ENCODE assay signal across 10 mouse cellular contexts in genomic region chr16:94467337-94468055, GRCm38 (mm10). TPM values are rescaled to one million over a fixed set of nuclear protein-coding genes. Genes with fewer than 3 reads are reported as not detected.
A peak's percentile ranks its signal among the peaks of the same experiment; 100 is the strongest.
DNase-seq lines count a peak whose midpoint lies in the region; ATAC-seq lines count a peak whose summit lies in the region.
"Had no signal": no experiment of that assay in that cellular context is flagged by ENCODE, and none has a peak within 500 bp of the region (broad histone marks: within the 10 kb centered on the region; RNA-seq: fewer than 3 reads in every experiment).

No protein-coding gene starts in this region.

- no peak overlapping the region for H3K27ac ChIP-seq in kidney, embryonic 15.5 days
- H3K27ac ChIP-seq in brown adipose tissue, adult 24 weeks (replicated peaks; ENCODE audit: low read depth, low read length) = peak overlapping the region; percentile 67
- H3K27ac ChIP-seq: limb, embryonic 15.5 days had no signal

- ATAC-seq in kidney, embryonic 15.5 days (replicated peaks; ENCODE audit: low FRiP score) = peak; percentile 90
- no peak for ATAC-seq in frontal cortex, adult (ENCODE audit: low TSS enrichment)

- intact Hi-C loops in heart, postnatal 10 days (cut with DNase I) = loop anchor here (5.0 kb wide), 1 partner anchor 150 kb away; no protein-coding TSS in a partner anchor

- no peak for DNase-seq in kidney, postnatal 36 days
- peak; percentile 81 for DNase-seq in fibroblast of lung, adult 2 months (ENCODE audit: low read depth)
- peak; percentile 62 to 70 for DNase-seq in heart, postnatal 10 days
- no peak for DNase-seq in layer of hippocampus, adult 11-12 months (ENCODE audit: low spot score)
- DNase-seq in thymus, postnatal 4 days = no peak
- DNase-seq: lung, postnatal 14 days had no signal

- no peak overlapping the region for H3K4me2 ChIP-seq in kidney, embryonic 15.5 days
- H3K4me2 ChIP-seq: limb, embryonic 15.5 days had no signal

- WGBS in kidney, embryonic 15.5 days = 47% methylated on average over 11 of the region's 11 CpGs

- H3K9me3 ChIP-seq in kidney, embryonic 15.5 days (replicated peaks) = no peaks in the 10 kb centered on the region
- H3K9me3 ChIP-seq: limb, embryonic 15.5 days had no signal

- no peak overlapping the region for H3K9ac ChIP-seq in kidney, embryonic 15.5 days
- H3K9ac ChIP-seq: limb, embryonic 15.5 days had no signal

- peaks cover 95% of the 10 kb centered on the region for H3K36me3 ChIP-seq in kidney, embryonic 15.5 days

- no peak overlapping the region for H3K4me3 ChIP-seq in kidney, embryonic 15.5 days (replicated peaks)
- H3K4me3 ChIP-seq in brown adipose tissue, adult 24 weeks (ENCODE audit: insufficient read depth, low read depth, low read length) = no peak overlapping the region
- H3K4me3 ChIP-seq: limb, embryonic 15.5 days had no signal

- no peaks in the 10 kb centered on the region for H3K27me3 ChIP-seq in kidney, embryonic 15.5 days
- H3K27me3 ChIP-seq: limb, embryonic 15.5 days had no signal

- H3K4me1 ChIP-seq in kidney, embryonic 15.5 days = no peaks in the 10 kb centered on the region
- H3K4me1 ChIP-seq in brown adipose tissue, adult 24 weeks (ENCODE audit: control insufficient read depth, insufficient read depth, insufficient read length, low read length) = peaks cover 6% of the 10 kb centered on the region; the same call in 1 of the 2 replicates

RNA-seq across cellular contexts. Expression of gene Vps26c, which starts 59.1 kb away (rescaled TPM):
- 56.4 and 59.3 TPM in 2 replicates for polyA plus RNA-seq in kidney, embryonic 15.5 days (2015; fragmentation: Nextera tagmentation; extraction: Ambion mirVana)
- polyA plus RNA-seq in brown adipose tissue, adult 24 weeks (2012; ENCODE audit: insufficient read depth, insufficient read length, missing spikeins) = 12.1 and 19.1 TPM in 2 replicates
- 10 to 100 TPM; 28.2 to 30.9 TPM for total RNA-seq in heart, postnatal 10 days (2021)

Comparison
In these comparisons a context has a peak if more than half of its experiments do, and no peak if none do; other contexts are left out.
1. DNase-seq: peak in fibroblast of lung, adult 2 months (single experiment) and heart, postnatal 10 days (2 of 2); none in kidney, postnatal 36 days (0 of 2), layer of hippocampus, adult 11-12 months (single experiment) and thymus, postnatal 4 days (single experiment).